Comparison of ENCODE assay signal across 15 mouse cellular contexts in genomic region chr1:76944046-76944445, GRCm38 (mm10).
"Had no signal": no experiment of that assay in that cellular context is flagged by ENCODE, and none has a peak within 500 bp of the region (broad histone marks: within the 10 kb centered on the region; RNA-seq: fewer than 3 reads in every experiment).

No protein-coding gene starts in this region.

- H3K4me3 ChIP-seq: limb, embryonic 12.5 days; midbrain, embryonic 10.5 days; midbrain, embryonic 15.5 days; neural tube, embryonic 13.5 days had no signal

- H3K27ac ChIP-seq: limb, embryonic 12.5 days; liver, embryonic 14.5 days; midbrain, embryonic 10.5 days; midbrain, embryonic 15.5 days; neural tube, embryonic 13.5 days had no signal

- H3K27me3 ChIP-seq: limb, embryonic 12.5 days; midbrain, embryonic 15.5 days; neural tube, embryonic 13.5 days had no signal

- H3K4me2 ChIP-seq: limb, embryonic 12.5 days; midbrain, embryonic 15.5 days; neural tube, embryonic 13.5 days had no signal

- H3K9ac ChIP-seq: limb, embryonic 12.5 days; liver, embryonic 14.5 days; midbrain, embryonic 15.5 days; neural tube, embryonic 13.5 days had no signal

- H3K9me3 ChIP-seq: limb, embryonic 12.5 days; midbrain, embryonic 10.5 days; midbrain, embryonic 15.5 days; neural tube, embryonic 13.5 days had no signal

- H3K4me1 ChIP-seq: limb, embryonic 12.5 days; midbrain, embryonic 15.5 days; neural tube, embryonic 13.5 days had no signal

- H3K36me3 ChIP-seq: limb, embryonic 12.5 days; midbrain, embryonic 10.5 days; midbrain, embryonic 15.5 days; neural tube, embryonic 13.5 days had no signal

- DNase-seq: kidney, adult 2 months; kidney, postnatal 36 days; layer of hippocampus, adult 9-11 months; layer of hippocampus, postnatal 36 days; retina, postnatal 1 day; right cerebral cortex, postnatal 4 days; spleen, adult 18-20 months; thymus, adult 18-20 months; thymus, postnatal 14 days had no signal

- ATAC-seq: intestine, embryonic 16.5 days; midbrain, embryonic 15.5 days had no signal
